Mouse (Mus musculus) gastrocnemius, postnatal 25 days (tissue): ENCODE results near the gene Gdpd5. TPM values are rescaled to one million over a fixed set of nuclear protein-coding genes. Genes with fewer than 3 reads are reported as not detected.

ENCODE experiments used
- DNase-seq: peaks from one replicate; pipeline ENCODE4 v3.0.0; 2022
- total RNA-seq, 2 experiments: library from RNA; stranded (reverse); gene quantifications; 1 replicate in 1 of 2; 2 replicates in 1 of 2; pipeline ENCODE4 v1.2.3; 2021

Gene Gdpd5
- total RNA-seq, 2 experiments from 2014 or later = 2.6 to 3.0 TPM

DNA sequence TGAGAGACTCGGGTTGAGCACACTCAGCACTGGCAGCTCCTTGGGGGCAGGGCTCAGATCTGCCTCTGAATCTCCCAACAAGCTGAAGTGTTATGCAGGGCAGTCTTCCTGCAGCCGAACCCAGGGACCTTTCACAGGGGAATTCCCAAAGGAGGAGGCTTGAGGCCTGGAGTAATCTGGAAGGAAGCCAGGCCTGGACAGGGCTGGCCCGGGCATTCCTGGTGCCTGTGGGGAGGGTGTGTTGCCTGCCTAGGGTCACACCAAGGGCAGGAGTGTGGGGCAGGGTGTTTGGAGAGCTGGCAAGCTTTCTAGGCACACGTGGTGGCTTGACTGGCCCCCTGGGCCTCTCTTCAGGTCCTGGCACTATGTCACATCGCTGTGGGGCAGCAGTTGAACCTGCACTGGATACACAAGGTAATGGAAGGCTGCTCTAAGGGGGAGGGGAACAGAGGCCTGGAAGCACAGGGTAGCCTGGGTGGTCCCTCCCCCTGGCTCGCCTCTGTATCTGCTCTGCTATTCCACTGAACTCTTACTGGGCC lies 60.4 kb downstream of the Gdpd5 start:
- DNase-seq = peak; percentile 33

DNA sequence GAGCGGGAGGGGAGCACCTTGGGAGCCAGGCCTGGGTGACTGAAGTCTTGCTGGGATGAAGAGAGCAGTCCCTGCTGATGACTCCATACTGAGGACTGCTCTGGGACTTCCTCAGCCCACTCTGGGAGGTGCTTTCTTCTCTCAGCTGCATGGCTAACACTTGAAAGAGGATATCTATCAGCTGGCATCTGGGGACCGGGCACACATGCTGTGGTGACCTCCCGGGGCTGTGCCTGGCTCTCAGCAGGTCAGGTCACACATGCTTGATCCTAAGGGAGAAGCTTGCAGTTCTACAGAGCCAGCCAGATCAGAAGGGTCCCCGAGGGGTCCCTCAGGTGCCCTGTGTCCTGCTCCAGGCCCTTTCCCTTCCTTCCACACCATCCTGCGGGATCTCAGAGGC lies 62.0 kb downstream of the Gdpd5 start:
- DNase-seq = no peak

DNA sequence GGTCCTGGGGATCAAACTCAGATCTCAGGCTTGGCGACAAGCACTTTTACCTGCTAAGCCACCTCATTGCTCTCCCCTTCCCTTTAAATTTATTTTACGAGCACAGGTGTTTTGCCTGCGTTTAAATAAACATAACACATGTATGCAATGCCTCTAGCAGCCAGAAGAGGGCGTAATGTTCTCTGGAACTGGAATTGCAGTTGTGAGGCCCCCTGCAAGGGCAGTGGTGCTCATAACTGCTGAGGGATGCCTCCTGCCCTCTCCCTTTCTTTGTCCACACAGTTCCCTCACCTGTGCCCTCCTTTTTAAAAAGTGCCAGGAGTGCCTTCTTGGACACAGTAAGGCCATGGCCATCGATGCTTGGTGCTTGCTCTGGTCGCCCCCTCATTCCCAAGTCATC lies 62.8 kb downstream of the Gdpd5 start:
- DNase-seq = no peak

DNA sequence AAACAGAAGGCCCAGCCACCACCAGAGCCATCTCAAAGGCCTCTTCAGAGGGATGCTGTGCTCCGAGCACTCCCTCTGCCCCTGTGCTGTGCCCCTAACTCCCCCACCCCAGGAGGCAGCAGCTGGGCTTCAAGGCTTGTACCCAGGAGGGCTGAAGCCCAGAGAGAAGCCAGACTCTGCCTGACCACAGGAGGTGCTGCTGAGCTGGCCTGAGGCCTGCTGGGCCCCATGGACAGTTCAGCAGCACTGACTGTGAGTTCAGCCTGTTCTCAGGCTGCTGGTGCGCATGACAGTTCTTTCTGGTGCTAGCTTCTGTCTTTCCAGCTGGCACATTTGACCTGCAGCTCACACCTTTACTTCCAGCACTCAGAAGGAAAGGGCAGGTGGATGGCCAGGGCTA lies 64.6 kb downstream of the Gdpd5 start:
- DNase-seq = no peak

DNA sequence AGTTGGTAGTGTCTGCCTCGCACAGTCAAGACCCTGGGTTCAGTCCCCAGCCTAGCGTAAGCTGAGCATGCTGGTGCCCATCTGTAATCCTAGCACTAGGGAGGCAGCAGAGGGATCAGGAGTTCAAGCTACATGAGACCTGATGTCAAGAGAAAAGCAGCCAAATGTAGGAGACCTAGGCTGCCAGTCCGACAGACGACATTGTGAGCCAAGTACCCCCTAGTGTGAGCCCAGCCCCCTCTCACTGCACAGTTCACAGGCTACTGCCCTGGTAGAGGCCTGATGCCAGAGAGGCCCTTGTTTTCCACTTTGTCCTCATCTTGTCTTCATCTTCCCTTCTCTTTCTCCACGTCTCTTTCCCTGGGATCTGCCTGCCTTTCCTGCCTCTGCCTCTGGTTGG lies 66.1 kb downstream of the Gdpd5 start:
- DNase-seq = no peak

DNA sequence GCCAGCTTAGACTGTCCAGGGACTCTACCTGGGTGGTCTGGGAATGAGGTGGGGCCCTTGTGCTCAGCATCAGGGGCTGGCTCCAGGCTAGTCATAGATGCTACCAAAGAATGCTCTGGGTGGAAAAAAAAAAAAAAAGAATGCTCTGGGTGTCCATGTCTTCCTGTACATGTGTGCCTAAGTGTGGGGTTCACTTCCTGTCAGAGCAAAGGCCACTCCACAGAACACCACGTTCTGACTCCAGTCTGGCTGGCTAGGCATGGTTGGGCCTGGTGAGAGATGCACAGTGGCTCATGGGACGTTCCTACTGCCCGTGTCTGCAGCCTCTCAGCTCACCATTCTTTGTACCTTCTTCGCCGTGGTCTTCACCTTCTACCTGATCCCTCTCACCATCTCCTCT lies 67.4 kb downstream of the Gdpd5 start:
- DNase-seq = no peak

DNA sequence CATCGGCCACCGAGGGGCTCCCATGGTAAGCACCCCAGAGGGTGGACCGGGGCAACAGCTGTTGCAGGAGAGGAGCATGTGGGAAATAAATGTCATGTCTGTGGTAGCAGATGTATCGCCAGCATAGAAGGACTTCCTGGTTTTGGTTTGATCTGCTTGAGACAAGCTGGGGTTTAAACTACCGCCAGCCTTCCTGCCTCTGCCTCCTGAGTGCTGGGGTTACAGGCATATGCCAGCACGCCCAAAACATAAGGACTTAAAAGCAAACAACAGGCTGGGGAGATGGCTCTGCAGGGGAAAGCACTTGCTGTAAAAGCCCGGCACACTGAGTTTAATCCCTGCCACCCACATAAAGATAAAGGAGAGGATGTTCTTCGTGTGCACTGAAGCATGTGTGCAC lies 67.8 kb downstream of the Gdpd5 start:
- DNase-seq = no peak

DNA sequence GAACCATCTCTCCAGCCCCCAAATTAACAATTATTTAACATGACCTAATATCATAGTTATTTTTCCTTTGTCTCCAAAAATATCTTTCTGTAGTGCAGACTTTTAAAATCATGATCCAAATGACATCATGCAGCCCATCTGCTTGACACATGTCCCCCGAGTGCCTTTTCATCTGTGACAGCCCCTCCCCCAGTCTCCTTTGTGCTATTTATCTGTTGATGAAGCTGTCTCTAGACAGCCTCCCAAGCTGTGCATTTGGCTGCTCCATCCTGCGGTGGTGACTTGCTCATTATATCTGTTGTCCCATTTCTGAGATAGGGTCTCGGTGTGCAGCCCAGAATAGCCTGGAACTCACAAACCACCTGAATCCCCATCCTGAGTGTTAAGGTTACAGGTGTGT lies 68.5 kb downstream of the Gdpd5 start:
- no peak for DNase-seq

DNA sequence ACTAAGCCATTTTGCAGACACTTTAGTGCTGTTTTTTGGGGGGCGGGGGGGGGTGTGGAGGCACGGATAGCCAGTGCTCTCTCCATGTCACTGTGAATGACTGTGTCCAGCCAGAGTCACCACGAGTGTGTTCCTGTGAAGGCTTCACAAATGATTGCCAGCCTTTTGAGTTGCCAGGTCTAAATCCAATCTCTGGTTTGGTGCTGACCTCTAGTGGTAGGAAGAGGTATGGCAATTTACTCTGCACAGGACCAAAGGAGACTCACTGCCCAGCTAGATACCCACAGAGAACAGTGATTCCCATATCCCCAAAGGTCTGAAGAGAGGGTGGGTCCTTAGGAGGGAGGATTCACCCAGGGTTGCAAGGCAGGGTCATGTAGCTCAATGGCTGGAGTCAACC lies 69.5 kb downstream of the Gdpd5 start:
- DNase-seq = peak; percentile 35

DNA sequence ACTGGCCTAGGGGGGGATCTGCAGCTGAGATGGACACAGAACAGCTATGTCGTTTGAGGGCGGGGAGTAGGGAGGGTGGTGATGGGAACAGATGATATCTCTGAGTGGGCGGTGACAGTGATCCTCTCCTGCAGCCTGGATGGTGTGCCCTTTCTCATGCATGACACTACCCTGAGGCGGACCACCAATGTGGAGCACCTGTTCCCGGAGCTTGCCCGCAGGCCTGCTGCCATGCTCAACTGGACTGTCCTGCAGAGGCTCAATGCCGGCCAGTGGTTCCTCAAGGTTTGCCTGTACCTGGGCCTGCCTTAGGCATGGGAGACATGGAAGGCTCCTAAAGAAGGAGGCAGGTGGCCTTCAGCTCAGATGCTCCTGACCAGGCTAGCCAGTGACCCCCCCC lies 71.6 kb downstream of the Gdpd5 start:
- DNase-seq = no peak

DNA sequence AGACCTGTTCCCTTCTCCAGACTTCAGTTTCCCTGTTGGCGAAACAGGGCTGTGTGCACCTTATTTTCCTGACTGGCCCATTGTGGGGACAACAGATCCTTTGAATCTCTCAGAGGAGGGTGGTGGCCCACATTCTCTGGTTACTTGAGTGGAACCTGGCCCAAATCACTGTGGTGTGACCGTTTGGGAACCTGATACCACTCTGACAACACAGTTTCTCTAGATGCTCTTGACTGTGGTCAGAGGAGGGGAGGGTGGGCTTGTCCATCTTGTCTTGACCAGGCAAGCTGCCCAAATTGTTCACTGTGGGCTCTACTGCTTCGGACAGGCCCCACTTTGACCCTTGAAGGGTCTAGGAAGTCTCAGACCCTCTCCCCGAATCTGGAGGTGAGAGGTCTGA lies 72.8 kb downstream of the Gdpd5 start:
- DNase-seq = no peak

DNA sequence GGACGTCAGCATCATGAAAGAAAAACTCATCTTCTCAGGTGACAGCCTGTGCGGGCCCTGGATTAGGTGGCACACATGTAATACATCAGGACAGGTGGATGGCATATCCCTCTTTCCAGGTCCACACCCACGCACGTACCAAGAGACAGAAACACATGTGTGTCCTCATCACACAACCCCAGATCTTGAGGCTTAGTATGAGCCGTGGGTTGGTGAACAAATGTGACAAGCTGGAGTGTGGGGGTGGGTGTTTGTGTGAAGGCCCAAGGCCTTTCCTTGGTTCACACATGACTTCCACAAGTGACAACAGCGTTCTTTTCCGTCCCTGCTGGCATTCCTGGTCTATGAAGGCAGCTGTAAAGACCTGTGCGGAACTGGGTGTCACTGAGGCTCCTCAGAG lies 77.6 kb downstream of the Gdpd5 start:
- no peak for DNase-seq

DNA sequence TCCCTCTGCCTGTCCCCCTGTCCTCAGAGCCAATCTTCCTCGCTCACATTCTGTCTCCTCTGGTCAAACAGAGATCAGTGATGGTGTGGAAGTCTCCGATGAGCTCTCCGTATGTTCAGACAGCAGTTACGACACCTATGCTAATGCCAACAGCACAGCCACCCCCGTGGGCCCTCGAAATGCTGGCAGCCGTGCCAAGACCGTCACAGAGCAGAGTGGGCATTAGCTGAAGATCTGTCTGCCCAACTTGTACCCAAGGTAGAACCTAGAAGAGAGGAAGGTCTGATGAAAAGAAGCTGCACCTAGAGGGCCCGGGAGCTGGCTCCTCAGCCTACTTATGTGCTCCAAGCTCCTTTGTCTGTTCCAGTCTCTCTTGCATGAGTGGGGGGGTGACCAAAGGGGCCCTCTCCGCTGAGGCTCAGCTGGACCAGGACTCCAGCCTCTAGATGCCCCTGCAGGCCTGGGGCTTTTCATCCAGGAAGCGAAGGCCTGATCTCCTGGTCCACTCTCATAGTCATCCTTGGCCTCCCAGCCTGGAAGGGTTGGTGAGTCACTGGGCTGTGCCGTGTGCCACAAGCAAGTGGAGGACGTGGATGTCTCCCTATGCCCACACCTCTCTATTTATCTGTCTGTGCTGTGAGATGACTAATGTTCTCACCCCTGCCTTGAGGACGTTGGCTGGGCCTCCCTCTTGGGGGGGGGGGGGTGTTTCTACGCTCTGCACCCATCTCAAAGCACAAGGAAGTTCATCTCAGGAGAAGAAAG lies 78.9 kb downstream of the Gdpd5 start:
- DNase-seq = no peak

DNA sequence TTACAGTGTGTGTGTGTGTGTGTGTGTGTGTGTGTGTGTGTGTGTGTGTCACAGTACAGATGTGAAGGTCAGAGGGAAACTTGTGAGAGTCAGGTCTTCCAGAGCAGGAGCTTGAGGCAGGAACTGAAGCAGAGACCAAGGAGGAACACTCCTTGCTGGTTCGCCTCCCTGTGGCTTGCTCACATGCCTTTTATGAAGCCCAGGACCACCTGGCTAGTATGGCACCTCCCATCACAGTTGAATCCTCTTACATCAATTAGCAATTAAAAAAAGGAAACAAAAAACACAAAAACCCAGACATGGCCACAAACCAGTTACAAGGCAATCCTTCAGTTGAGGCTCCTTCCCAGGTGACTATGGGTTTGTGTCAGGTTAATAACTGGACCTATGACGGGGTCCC lies 81.9 kb downstream of the Gdpd5 start:
- DNase-seq = no peak

DNA sequence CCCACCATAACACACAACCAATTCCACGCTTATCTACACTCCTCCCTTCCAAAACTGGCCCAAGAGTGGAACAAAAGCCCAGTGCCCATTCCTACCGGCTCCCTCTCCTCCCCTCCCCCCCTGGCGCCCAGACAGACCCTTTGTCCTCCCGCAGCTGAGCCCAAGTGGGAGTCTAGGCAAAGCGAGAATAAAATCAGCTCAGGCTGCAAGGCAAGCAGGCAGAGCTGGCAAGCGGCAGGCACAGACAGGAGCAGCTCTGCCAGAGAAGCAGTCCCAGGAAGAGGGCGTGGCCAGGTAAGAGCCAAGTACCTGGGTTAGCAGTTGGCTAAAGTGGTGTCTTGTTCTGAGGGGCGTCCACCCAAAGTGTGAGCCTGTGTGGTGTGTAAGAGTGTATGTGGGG lies 84.6 kb downstream of the Gdpd5 start, which contains the start of gene Klhl35:
Klhl35 (plus strand) TSS at position 194 of the 400 bp plus-strand sequence.
- DNase-seq = no peak

DNA sequence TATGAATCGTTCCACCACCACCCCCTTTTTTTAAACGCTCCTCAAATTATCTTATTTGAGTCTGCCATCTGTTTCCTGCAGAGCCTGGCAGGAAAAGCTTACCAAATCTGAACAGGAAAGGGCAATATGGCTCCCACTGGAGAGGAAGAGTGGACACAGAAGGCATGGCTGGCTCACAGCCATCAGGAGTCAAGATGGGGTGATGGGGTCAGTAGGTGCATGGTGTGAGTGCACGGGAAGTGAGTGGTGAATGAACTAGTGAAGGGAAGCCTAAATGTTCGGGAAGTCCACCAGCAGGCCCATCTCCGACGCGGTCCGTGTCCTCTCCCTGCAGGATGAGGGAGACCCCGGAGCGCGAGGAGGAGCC lies 86.7 kb downstream of the Gdpd5 start:
- no peak for DNase-seq

DNA sequence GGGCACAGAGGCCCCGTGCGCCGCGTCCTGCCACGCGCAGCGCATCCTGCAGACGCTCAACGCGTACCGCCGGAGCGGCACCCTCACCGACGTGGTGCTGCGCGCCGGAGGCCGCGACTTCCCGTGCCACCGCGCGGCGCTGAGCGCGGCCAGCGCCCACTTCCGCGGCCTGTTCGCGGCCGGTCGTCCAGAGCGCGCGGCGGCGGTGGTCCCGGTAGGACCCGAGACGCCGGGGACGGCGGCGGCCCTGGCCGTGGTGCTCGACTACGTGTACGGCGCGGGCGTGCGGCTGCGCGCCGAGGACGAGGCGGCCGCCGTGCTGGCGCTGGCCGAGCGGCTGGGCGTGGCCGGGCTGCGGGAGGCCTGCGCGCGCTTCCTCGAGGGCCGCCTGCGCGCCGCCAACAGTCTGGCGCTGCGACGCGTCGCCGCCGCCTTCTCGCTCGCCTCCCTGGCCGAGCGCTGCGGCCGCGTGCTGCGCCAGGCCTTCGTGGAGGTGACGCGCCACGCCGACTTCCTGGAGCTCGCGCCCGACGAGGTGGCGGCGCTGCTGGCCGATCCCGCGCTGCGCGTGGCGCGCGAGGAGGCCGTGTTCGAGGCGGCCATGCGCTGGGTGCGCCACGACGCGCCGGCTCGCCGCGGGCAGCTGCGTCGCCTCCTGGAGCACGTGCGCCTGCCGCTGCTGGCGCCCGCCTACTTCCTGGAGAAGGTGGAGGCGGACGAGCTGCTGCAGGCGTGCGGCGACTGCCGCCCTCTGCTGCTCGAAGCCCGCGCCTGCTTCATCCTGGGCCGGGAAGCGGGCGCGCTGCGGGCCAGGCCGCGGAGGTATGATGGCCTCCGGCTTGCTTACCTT lies 87.3 kb downstream of the Gdpd5 start:
- peak; percentile 71 for DNase-seq

DNA sequence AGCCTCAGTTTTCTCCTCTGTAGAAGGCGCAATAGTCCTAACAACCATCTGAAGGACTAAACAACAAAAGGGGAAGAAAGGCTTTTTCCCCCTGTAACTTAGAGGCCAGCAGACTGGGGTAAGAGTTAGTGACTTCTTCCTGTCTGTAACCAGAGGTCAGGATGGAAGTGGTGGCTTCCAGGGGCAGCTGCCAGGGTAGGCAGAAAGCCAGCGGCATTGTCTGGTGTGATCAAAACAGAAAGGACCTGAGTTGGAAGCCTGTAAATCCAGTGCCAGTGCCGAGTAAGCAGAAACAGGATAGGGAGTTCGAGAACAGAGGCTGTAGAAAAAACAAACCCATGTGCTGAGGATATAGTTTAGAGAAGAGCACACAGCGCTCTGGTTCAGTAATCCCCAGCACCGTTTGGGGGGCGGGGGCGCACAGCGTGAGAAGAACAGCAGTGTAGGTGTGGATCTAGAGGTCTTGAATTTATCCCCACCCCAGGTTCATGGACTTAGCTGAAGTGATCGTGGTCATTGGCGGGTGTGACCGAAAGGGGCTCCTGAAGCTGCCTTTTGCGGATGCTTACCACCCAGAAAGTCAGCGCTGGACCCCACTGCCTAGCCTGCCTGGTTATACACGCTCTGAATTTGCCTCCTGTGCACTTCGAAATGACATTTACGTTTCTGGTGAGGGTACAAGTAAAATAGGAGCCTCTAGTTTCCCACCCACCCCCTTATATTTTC lies 88.6 kb downstream of the Gdpd5 start:
- DNase-seq = no peak

DNA sequence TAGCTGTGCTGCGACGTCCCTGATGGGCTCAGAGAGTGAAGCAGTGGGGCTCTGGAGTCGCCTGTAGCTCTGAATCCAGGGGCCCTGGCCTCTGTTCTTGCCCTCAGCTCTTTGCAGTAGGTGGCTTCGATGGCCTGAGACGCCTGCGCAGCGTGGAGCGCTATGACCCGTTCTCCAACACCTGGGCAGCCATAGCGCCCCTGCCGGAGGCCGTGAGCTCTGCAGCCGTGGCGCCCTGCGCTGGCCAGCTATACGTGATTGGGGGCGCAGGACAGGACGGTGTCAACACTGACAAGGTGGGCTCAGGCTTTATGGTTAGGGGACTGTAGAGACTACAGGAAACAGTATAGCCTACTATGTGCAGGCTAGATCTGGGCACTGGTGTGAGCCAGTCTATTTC lies 90.4 kb downstream of the Gdpd5 start:
- no peak for DNase-seq

DNA sequence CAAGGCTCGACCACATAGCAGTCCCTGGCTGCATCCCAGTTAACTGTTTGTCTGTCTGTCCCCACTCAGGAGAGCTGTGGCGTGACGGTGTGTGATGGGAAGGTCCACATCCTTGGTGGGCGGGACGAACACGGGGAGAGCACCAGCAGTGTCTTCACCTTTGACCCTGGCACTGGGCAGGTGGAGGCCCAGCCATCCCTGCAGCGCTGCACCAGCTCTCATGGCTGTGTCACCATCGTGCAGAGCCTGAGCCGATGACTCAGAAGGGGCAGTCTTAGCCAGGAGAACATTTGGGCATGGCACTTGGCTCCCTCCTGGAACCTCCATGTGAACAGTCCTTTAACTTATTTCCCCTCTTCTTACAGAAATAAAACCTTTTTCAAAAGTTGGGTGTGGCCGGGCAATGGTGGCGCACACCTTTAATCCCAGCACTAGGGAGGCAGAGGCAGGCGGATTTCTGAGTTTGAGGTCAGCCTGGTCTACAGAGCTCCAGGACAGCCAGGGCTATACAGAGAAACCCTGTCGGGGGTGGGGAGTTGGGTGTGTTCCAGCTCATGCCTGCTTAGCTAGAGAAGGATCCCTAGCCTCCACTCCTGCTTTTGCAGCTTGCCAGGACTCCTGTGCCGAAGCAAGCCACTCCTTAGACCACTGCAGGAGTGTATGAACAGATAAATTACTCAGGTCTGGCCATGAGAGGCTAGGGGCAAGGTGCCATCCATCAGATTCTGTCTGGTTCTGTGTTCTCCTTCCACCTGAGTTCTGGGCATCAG lies 92.6 kb downstream of the Gdpd5 start:
- no peak for DNase-seq

DNA sequence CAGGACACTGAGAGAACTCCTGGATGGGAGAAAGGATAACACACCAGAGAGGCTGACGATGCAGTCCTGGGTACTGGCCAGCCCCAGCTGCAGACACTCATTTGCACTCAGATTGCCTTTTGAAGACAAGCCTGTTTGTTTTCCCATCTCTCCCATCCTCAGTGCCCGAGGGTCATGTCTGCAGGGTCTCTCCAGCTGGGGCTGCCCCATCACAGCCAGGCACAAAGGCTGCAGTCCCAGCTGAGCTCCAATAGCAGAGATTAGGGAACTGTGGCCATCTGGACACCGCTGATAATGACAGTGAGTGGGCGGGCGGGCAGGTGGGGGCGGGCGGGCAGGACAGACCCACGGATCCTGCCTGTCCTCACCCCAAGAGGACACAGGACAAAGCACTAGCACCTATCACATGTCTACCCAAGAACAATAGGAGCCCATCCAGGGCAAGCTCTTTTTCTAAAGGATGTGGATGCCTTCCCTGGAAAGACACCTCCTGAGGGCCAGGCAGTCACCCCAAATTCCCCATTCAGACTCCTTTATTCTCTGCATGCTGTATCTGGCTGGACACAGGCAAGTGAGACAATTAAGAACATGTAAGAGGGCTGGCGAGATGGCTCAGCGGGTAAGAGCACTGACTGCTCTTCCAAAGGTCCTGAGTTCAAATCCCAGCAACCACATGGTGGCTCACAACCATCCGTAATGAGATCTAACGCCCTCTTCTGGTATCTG lies 93.8 kb downstream of the Gdpd5 start:
- no peak for DNase-seq
